Mouse (Mus musculus) layer of hippocampus, postnatal 10 days (tissue): ENCODE measurements around the gene Vmn1r4. TPM values are rescaled to one million over a fixed set of nuclear protein-coding genes. Genes with fewer than 3 reads are reported as not detected.

Experiments used
- DNase-seq, 2 experiments: peaks; one replicate each; pipeline ENCODE4 v3.0.0; 2021; ENCODE audit warnings: low spot score in 2 of 2
- long read RNA-seq: library from polyadenylated mRNA; stranded (forward); transcript quantifications from one replicate; pipeline ENCODE4 v2.0.0, GENCODE M21; 2023
- total RNA-seq, 2 experiments: library from RNA; stranded (reverse); gene quantifications; 2 replicates each; pipeline ENCODE4 v1.2.3; 2021

The Vmn1r4 gene
- under 1 TPM; 0.23 to 0.36 TPM for total RNA-seq
- long read RNA-seq = 0 reads

- peak; percentile 85 to 92 for DNase-seq
These were observed at the start of gene Vmn1r4, which contains the start of gene Nt5c3 for GRCm38 (mm10) chr6:56923726-56924707. Gene Vmn1r4, plus strand, starts transcription at chr6:56924015. Gene Nt5c3, minus strand, starts transcription at chr6:56923932.

- DNase-seq = no peak
These were observed 46.9 kb upstream of the Vmn1r4 start for GRCm38 (mm10) chr6:56876870-56877269.

- DNase-seq = no peak
These were observed 45.8 kb upstream of the Vmn1r4 start for GRCm38 (mm10) chr6:56877985-56878384.

GRCm38 (mm10) chr6:56879352-56879955 lies 44.4 kb upstream of the Vmn1r4 start:
- DNase-seq = no peak

- DNase-seq = no peak
These were observed 35.3 kb upstream of the Vmn1r4 start for GRCm38 (mm10) chr6:56888561-56888960.

GRCm38 (mm10) chr6:56890762-56891161 lies 33.1 kb upstream of the Vmn1r4 start:
- DNase-seq = no peak

GRCm38 (mm10) chr6:56899601-56900000 lies 24.2 kb upstream of the Vmn1r4 start:
- no peak for DNase-seq

GRCm38 (mm10) chr6:56901336-56901735 lies 22.5 kb upstream of the Vmn1r4 start:
- no peak for DNase-seq

- no peak for DNase-seq
These were observed 21.9 kb upstream of the Vmn1r4 start for GRCm38 (mm10) chr6:56901824-56902386.

- no peak for DNase-seq
These were observed 21.0 kb upstream of the Vmn1r4 start for GRCm38 (mm10) chr6:56902606-56903520.

- DNase-seq = no peak
These were observed 20.0 kb upstream of the Vmn1r4 start for GRCm38 (mm10) chr6:56903831-56904230.

GRCm38 (mm10) chr6:56904330-56904729 lies 19.5 kb upstream of the Vmn1r4 start:
- DNase-seq = no peak

GRCm38 (mm10) chr6:56904982-56905381 lies 18.8 kb upstream of the Vmn1r4 start:
- no peak for DNase-seq

GRCm38 (mm10) chr6:56905486-56905885 lies 18.3 kb upstream of the Vmn1r4 start:
- no peak for DNase-seq

- no peak for DNase-seq
These were observed 17.5 kb upstream of the Vmn1r4 start for GRCm38 (mm10) chr6:56906121-56906846.

GRCm38 (mm10) chr6:56907973-56908372 lies 15.8 kb upstream of the Vmn1r4 start:
- DNase-seq = peak in 1 of 2 experiments; percentile 27

GRCm38 (mm10) chr6:56908397-56908796 lies 15.4 kb upstream of the Vmn1r4 start:
- DNase-seq = no peak

GRCm38 (mm10) chr6:56908912-56909311 lies 14.9 kb upstream of the Vmn1r4 start:
- peak; percentile 59 to 75 for DNase-seq

- no peak for DNase-seq
These were observed 12.9 kb upstream of the Vmn1r4 start for GRCm38 (mm10) chr6:56910910-56911309.
